In genomic region chr5:141902544-141903250, GRCm38 (mm10) we compare ENCODE assay signal across 16 mouse cellular contexts.
A peak's percentile ranks its signal among the peaks of the same experiment; 100 is the strongest.
DNase-seq lines count a peak whose midpoint lies in the region; ATAC-seq and TF ChIP-seq lines count a peak whose summit lies in the region.
"Had no signal": no experiment of that assay in that cellular context is flagged by ENCODE, and none has a peak within 500 bp of the region (broad histone marks: within the 10 kb centered on the region; RNA-seq: fewer than 3 reads in every experiment).

No protein-coding gene starts in this region.

- H3K4me3 ChIP-seq in hindbrain, embryonic 16.5 days (ENCODE audit: low read length): no peak overlapping the region
- no peak overlapping the region for H3K4me3 ChIP-seq in hindbrain, embryonic 11.5 days (ENCODE audit: low read depth, low read length)
- H3K4me3 ChIP-seq in heart, embryonic 12.5 days: no peak overlapping the region
- H3K4me3 ChIP-seq in kidney, embryonic 15.5 days (replicated peaks): no peak overlapping the region
- no peak overlapping the region for H3K4me3 ChIP-seq in intestine, embryonic 15.5 days (replicated peaks)
- H3K4me3 ChIP-seq in layer of hippocampus, adult 2 months: no peak overlapping the region
- H3K4me3 ChIP-seq: forebrain, embryonic 15.5 days; midbrain, embryonic 10.5 days; neural tube, embryonic 12.5 days; stomach, embryonic 15.5 days had no signal

- H3K27me3 ChIP-seq in hindbrain, embryonic 16.5 days (replicated peaks; ENCODE audit: control insufficient read depth, insufficient read depth, low read length): no peaks in the 10 kb centered on the region
- no peaks in the 10 kb centered on the region for H3K27me3 ChIP-seq in hindbrain, embryonic 11.5 days (ENCODE audit: control insufficient read depth, insufficient read depth, low read length)
- H3K27me3 ChIP-seq in heart, embryonic 12.5 days (replicated peaks): no peaks in the 10 kb centered on the region
- no peaks in the 10 kb centered on the region for H3K27me3 ChIP-seq in kidney, embryonic 15.5 days
- H3K27me3 ChIP-seq in intestine, embryonic 15.5 days (replicated peaks): no peaks in the 10 kb centered on the region
- H3K27me3 ChIP-seq: forebrain, embryonic 15.5 days; neural tube, embryonic 12.5 days; Patski; stomach, embryonic 15.5 days had no signal

- TF ChIP-seq CTCF in layer of hippocampus, adult 2 months (conservative IDR thresholded peaks at IDR 0.05): no peak

- no peak for DNase-seq in hindbrain, embryonic 11.5 days (ENCODE audit: low spot score)
- DNase-seq in adrenal gland, adult 8-10 months: peak; percentile 92
- no peak for DNase-seq in layer of hippocampus, adult 2 months (ENCODE audit: low spot score in 2 of 2)
- DNase-seq in thymus, postnatal 0 days (ENCODE audit: low spot score): no peak
- DNase-seq: layer of hippocampus, postnatal 36 days; right cerebral cortex, postnatal 25 days had no signal

- no peaks in the 10 kb centered on the region for H3K36me3 ChIP-seq in hindbrain, embryonic 16.5 days (ENCODE audit: control insufficient read depth, insufficient read depth, low read length)
- H3K36me3 ChIP-seq in hindbrain, embryonic 11.5 days (ENCODE audit: control insufficient read depth, insufficient read depth, low read length): no peaks in the 10 kb centered on the region
- peaks cover 2% of the 10 kb centered on the region; the same call in 1 of the 2 replicates for H3K36me3 ChIP-seq in heart, embryonic 12.5 days
- no peaks in the 10 kb centered on the region for H3K36me3 ChIP-seq in kidney, embryonic 15.5 days
- no peaks in the 10 kb centered on the region for H3K36me3 ChIP-seq in intestine, embryonic 15.5 days
- H3K36me3 ChIP-seq: forebrain, embryonic 15.5 days; midbrain, embryonic 10.5 days; neural tube, embryonic 12.5 days; stomach, embryonic 15.5 days had no signal

- H3K9me3 ChIP-seq in hindbrain, embryonic 16.5 days (ENCODE audit: control insufficient read depth, low read length): no peaks in the 10 kb centered on the region
- H3K9me3 ChIP-seq in hindbrain, embryonic 11.5 days (ENCODE audit: control insufficient read depth, low read length): no peaks in the 10 kb centered on the region
- peaks cover 4% of the 10 kb centered on the region for H3K9me3 ChIP-seq in heart, embryonic 12.5 days (replicated peaks)
- H3K9me3 ChIP-seq in kidney, embryonic 15.5 days (replicated peaks): no peaks in the 10 kb centered on the region
- H3K9me3 ChIP-seq in intestine, embryonic 15.5 days: no peaks in the 10 kb centered on the region
- H3K9me3 ChIP-seq: forebrain, embryonic 15.5 days; midbrain, embryonic 10.5 days; stomach, embryonic 15.5 days had no signal

- WGBS in hindbrain, embryonic 16.5 days: 67% methylated on average over 16 of the region's 16 CpGs
- WGBS in hindbrain, embryonic 11.5 days: 79% methylated on average over 16 of the region's 16 CpGs
- 45% methylated on average over 16 of the region's 16 CpGs for WGBS in heart, embryonic 12.5 days
- WGBS in kidney, embryonic 15.5 days: 40% methylated on average over 16 of the region's 16 CpGs
- WGBS in intestine, embryonic 15.5 days: 56% methylated on average over 16 of the region's 16 CpGs

- no peaks in the 10 kb centered on the region for H3K4me1 ChIP-seq in hindbrain, embryonic 16.5 days (ENCODE audit: control insufficient read depth, insufficient read depth, low read depth, low read length)
- no peaks in the 10 kb centered on the region for H3K4me1 ChIP-seq in hindbrain, embryonic 11.5 days (replicated peaks; ENCODE audit: control insufficient read depth, insufficient read depth, low read length)
- peaks cover 25% of the 10 kb centered on the region for H3K4me1 ChIP-seq in heart, embryonic 12.5 days (replicated peaks)
- peaks cover 10% of the 10 kb centered on the region for H3K4me1 ChIP-seq in kidney, embryonic 15.5 days
- H3K4me1 ChIP-seq in intestine, embryonic 15.5 days (replicated peaks): no peaks in the 10 kb centered on the region
- H3K4me1 ChIP-seq: forebrain, embryonic 15.5 days; midbrain, embryonic 10.5 days; neural tube, embryonic 12.5 days; stomach, embryonic 15.5 days had no signal

- no peak overlapping the region for H3K9ac ChIP-seq in hindbrain, embryonic 16.5 days (ENCODE audit: low read depth, low read length)
- H3K9ac ChIP-seq in hindbrain, embryonic 11.5 days (ENCODE audit: low read depth, low read length): no peak overlapping the region
- no peak overlapping the region for H3K9ac ChIP-seq in heart, embryonic 12.5 days
- no peak overlapping the region for H3K9ac ChIP-seq in kidney, embryonic 15.5 days
- no peak overlapping the region for H3K9ac ChIP-seq in intestine, embryonic 15.5 days
- H3K9ac ChIP-seq: forebrain, embryonic 15.5 days; neural tube, embryonic 12.5 days; stomach, embryonic 15.5 days had no signal

- no peak overlapping the region for H3K4me2 ChIP-seq in hindbrain, embryonic 16.5 days (ENCODE audit: low read length)
- H3K4me2 ChIP-seq in hindbrain, embryonic 11.5 days (replicated peaks; ENCODE audit: low read depth, low read length): no peak overlapping the region
- H3K4me2 ChIP-seq in heart, embryonic 12.5 days: no peak overlapping the region
- no peak overlapping the region for H3K4me2 ChIP-seq in kidney, embryonic 15.5 days
- H3K4me2 ChIP-seq in intestine, embryonic 15.5 days (replicated peaks): no peak overlapping the region
- H3K4me2 ChIP-seq: forebrain, embryonic 15.5 days; neural tube, embryonic 12.5 days; stomach, embryonic 15.5 days had no signal

- H3K27ac ChIP-seq in hindbrain, embryonic 16.5 days (ENCODE audit: low read depth, low read length): no peak overlapping the region
- no peak overlapping the region for H3K27ac ChIP-seq in hindbrain, embryonic 11.5 days (ENCODE audit: low read depth, low read length)
- H3K27ac ChIP-seq in heart, embryonic 12.5 days (ENCODE audit: poor library complexity, severe bottlenecking): no peak overlapping the region
- no peak overlapping the region for H3K27ac ChIP-seq in kidney, embryonic 15.5 days
- no peak overlapping the region for H3K27ac ChIP-seq in intestine, embryonic 15.5 days
- no peak overlapping the region for H3K27ac ChIP-seq in layer of hippocampus, adult 2 months
- H3K27ac ChIP-seq: forebrain, embryonic 15.5 days; midbrain, embryonic 10.5 days; neural tube, embryonic 12.5 days; stomach, embryonic 15.5 days had no signal

- 0 out of 2 replicates have a peak, but pooled peaks have one; percentile 30 for ATAC-seq in hindbrain, embryonic 16.5 days
- no peak for ATAC-seq in hindbrain, embryonic 11.5 days (ENCODE audit: low FRiP score)
- peak; percentile 36; the same call in 1 of the 2 replicates for ATAC-seq in heart, embryonic 12.5 days (ENCODE audit: insufficient number of reproducible peaks, low FRiP score)
- ATAC-seq in kidney, embryonic 15.5 days (replicated peaks; ENCODE audit: low FRiP score): peak; percentile 46; the same call in 1 of the 2 replicates
- no peak for ATAC-seq in intestine, embryonic 15.5 days
- ATAC-seq: CD4-positive, CD25-positive, alpha-beta regulatory T cell, adult 4 months; forebrain, embryonic 15.5 days; Patski had no signal

Comparison
In these comparisons a context has a peak if more than half of its experiments do, and no peak if none do; other contexts are left out.
1. ATAC-seq: peak in hindbrain, embryonic 16.5 days (single experiment), heart, embryonic 12.5 days (single experiment) and kidney, embryonic 15.5 days (single experiment); none in hindbrain, embryonic 11.5 days (single experiment) and intestine, embryonic 15.5 days (single experiment).